Mouse (Mus musculus) neural tube, embryonic 10.5 days (tissue): Measurements from ENCODE around the gene Nup107.

Experiments used
- DNase-seq: peaks from one replicate; pipeline ENCODE4 v3.0.0-alpha.2; 2017; ENCODE audit warnings: low spot score; ENCODE audit errors: extremely low spot score

Gene Nup107

GRCm38 (mm10) chr10:117803870-117804850 is 11.7 kb upstream of the Nup107 start:
- no peak for DNase-seq

DNA sequence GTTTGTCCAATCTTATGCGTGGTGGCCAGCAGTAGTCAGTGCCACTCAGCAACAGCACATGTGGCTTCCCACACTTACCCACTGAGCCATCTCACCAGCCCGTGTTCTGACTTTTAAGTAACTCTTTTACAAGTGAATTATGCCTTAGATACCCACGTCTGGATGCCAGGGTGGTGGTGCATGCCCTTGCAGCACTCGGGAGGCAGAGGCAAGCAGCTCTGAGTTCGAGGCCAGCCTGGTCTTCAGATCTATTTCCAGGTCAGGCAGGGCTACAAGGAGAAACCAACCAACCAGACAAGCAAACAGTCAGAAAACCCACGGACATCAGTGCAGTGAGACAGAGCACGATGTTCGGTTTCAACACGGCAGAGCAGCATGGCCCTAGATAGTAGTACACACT is 9.4 kb upstream of the Nup107 start:
- no peak for DNase-seq

- no peak for DNase-seq
These were observed 7.3 kb upstream of the Nup107 start for GRCm38 (mm10) chr10:117799806-117800205.

DNA sequence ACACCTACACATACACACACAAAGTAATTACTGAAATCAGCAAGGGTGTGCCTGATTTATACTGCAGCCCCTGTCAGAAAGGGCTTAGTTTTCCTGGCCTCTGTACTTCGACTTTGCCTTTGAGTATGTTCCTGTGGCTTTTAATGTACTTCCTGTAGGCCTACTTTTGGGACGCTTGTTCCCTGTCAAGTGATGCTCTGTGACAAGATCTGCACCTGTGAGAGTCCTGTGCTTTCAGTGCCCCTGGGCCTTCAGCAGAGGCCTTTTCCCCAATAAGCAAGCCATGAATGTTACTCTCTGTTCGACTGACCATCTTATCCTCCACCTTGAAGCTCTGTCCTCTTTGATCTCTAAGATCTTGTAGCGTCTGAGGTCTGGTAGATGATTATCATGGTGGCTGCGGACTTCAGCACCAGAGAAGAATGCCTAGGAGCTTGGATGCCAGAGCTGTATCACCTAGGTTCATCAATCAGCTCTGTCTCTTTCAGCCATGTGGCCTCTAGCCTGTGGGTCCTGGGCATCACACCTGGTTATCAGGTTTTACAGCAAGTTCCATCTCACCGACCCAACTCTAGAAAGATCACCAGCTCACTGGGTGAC is 6.0 kb upstream of the Nup107 start:
- no peak for DNase-seq

DNA sequence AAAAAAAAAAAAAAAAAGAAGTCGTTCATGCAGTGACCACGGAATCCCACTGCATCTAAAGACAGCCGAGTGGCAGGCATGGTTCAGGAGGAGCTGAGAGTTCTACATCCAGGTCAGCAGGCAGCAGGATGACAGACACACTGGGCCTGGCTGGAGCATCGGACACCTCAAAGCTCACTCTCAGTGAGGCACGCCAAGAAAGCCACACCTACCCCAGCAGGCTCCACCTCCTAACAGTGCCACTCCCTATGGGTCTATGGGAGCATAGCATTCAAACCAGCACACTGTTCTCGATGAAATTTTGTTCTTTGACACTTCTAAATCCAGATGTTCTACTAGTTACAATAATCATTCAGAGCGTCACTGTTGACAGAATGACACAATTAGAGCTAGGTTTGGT is 5.2 kb upstream of the Nup107 start:
- DNase-seq, result no peak

DNA sequence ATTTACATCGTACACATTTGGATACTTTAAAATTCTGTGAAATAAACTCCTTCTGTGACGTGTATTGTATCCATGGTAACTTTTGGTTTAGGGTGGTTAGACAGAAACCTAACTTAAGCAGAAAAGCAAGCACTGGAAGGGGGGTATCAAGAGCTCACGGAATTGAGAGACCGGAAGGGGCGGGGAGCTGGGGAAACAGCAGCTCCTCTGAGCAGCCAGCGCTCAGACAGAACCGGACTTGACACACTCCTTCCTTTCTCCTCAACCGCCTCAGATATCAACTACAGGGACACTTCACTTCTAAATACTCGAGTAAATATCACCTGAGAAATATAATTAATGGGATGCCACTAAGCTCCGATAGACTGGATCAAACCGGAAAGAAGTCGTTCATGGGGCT is 4.6 kb upstream of the Nup107 start:
- DNase-seq, result no peak

DNA sequence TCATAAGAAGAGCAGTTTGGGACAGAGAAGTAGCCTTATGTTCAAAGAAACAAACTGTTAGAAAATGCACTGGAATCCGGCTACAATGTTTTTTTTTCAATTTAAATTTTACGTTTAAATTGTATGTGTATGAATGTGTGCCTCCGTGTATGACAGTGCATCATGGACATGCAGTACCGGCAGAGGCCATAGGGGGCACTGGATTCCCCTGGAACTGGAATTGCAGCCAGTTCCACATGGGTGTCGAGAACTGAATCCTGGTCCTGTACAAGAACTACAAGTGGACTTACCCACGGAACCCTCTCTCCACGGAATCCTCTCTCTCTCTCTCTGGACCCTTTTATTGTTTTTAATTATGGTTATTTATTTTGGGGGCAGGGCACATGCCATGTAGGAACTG is 3.7 kb upstream of the Nup107 start:
- no peak for DNase-seq

DNA sequence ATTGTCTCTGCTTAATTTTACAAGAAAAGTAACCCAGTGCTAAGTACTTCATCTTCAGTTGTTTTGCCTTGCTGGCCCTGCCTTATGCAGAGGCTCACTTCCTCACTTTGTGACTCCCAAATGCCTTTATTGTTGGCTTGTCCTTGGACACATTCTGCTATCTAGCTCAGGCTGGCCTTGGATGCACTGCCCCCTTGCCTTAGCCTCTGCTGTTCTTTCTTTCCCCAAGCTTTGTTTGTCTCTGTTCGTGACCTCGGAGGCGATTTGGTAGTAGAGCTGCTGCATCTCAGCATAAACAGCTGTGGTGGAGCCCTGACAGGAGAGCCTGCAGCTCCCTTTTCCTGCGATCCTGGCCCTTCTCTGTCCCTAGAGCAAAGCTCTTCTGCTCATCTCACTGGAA is 2.7 kb upstream of the Nup107 start:
- no peak for DNase-seq

GRCm38 (mm10) chr10:117793436-117794030 is 1.0 kb upstream of the Nup107 start:
- DNase-seq, result no peak

DNA sequence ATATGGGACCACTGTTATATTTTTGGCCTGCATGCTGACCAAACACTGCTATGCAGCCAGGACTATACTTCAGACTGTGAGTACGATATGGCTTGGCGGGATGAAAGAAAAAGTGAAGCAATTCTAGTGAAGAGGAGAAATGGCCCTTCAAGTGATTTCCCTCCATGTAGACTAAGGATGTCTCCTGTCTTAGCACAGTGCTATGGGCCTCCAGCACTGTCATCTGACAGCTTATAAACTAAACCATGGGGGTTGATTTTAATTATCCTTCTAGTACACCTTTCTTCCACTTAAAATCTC is 1.4 kb downstream of the Nup107 start:
- DNase-seq, result no peak

DNA sequence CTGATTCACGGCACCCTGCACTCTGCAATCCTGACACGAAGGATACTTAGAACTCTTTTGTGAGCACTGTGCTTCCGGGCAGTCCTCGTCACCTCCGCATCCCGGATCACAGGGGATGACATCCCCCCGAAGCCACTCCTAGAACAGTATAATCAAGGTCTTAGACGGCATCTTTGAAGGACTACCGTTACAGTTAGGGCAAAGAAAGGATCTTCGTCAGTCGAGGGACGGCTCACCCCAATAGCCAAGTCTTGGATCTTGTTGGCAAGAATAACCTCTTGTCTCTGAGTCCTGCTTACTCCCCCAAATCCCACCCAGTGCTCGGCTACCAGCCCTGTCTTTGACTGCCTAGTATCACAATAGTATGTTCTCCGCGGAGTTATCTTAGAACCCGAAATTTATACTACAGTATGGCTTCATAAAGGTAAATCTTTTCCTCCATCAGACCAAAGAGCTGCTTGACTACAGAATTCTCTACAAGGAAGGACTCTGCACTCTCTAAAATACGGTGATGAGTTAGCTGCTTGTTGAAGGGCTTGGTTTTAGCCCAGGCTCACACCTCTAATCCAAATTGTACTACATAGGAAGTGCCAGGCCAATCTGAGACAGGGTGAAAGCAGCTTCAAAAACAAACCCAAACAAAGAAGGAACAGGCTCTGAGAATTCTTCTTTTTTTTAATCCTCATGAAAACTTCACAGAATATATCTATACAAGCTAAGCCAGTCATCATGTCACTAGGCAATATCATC is 1.9 kb downstream of the Nup107 start:
- DNase-seq, result no peak

- DNase-seq, result no peak
These were observed 2.5 kb downstream of the Nup107 start for GRCm38 (mm10) chr10:117790011-117790410.

GRCm38 (mm10) chr10:117784646-117785045 is 7.9 kb downstream of the Nup107 start:
- DNase-seq, result no peak

GRCm38 (mm10) chr10:117783786-117784420 is 8.6 kb downstream of the Nup107 start:
- no peak for DNase-seq

GRCm38 (mm10) chr10:117782491-117783260 is 9.8 kb downstream of the Nup107 start:
- no peak for DNase-seq

- DNase-seq, result no peak
These were observed 10.4 kb downstream of the Nup107 start for GRCm38 (mm10) chr10:117782056-117782455.

DNA sequence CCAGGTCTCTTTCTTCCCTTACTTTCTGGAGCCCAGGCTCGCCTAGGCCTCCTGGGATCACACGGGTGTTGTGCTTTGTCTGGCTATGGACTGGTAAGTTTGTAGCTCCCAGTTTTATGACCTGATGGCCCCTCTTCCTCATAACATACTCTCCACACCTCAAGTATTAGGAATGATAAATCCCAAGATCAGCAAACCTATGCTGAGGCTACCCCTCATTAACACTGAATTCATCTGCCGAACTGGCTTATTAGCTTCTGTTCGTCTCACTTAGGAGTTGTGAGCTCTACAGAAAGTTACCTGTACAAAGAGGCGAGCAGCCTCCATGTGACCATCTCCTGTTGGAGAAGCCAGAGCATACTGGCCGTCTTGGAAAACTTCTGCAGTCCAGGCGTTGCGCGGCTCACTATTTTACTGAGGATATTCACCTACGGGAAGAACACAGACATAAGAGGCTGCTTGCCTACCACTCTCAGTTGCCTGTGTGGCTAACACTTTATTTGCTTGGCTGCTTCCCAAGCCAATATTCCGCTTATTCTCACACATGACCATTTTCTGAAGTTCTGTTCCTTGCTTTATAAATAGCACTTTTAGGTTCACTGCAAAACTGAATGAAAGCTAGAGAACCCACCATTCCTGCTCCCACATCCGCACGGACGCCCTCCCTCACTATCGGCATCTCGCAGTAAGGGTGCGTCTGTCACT is 11.3 kb downstream of the Nup107 start:
- no peak for DNase-seq

DNA sequence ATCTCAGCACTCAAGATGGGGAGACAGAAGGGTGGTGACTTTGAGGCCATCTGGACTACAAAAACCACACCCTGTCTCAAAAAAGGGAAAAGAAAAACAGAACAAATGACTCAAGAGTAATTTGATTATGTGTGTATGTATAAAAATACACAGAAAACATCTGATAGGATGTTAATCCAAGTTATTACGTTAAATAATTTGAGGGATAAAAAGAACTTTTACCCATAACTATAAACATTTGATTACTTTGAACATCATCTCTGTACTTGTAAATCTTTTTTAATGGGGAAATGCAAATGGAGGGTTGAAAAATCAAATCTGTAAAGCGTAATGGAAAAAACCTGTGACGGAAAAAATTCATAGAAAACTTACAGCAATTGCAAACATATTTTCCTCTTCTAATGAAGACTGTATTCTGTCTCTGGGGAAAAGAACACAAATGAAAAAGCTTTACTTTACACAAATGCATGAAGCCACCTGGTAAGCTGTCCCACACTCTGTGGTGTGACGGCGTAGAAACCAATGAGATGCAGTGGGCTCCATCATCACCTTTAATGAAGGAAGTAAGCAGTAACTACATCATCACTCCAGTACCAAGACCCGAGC is 12.1 kb downstream of the Nup107 start:
- DNase-seq, result no peak

DNA sequence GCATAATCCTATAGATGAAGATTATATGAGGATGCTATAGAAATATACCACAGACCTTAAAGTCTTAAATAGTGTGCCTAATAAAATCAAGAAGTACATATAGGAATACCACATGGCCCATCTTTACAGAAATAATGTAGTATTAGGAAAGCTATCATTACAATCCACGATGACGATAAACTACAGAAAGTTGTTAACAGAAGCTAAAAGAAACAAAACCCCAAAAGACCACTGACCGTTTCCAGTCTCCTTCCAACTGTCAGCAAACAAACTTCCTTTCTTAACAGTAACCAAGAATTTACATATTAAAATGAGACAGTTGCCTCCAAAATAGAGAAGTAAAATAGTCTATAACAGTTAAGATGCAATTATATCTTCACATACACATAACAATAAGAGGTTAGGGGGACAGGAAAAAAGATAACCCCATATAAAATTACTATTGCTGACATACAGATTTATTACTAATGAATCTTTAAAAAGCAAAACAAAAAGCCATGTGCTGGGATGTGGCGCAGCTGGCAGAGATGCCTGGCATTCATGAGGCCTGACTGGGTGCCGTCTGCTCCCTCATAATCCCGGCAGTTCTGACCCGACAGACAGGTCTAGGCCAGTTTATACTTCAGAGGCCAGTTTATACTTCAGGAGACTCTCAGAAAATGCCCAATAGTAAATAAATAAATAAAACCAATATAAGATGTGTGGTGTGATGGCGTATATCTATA is 12.8 kb downstream of the Nup107 start:
- no peak for DNase-seq
